Mouse (Mus musculus) limb, embryonic 10.5 days (tissue): ENCODE measurements around the gene Efhd1. TPM values are rescaled to one million over a fixed set of nuclear protein-coding genes. Genes with fewer than 3 reads are reported as not detected.
A peak's percentile ranks its signal among the peaks of the same experiment; 100 is the strongest.

Source experiments
- DNase-seq: peaks from one replicate; pipeline ENCODE4 v3.0.0-alpha.2; 2017; ENCODE audit warnings: low spot score
- H3K27ac ChIP-seq: fragments of 300-500 bp; sonication (generic); 2 replicates; pipeline ENCODE4 v1.5.1; 2016; ENCODE audit warnings: mild to moderate bottlenecking
- H3K27me3 ChIP-seq: fragments of 300-500 bp; sonication (generic); 2 replicates; pipeline ENCODE4 v1.6.1; 2016; ENCODE audit warnings: low read depth, mild to moderate bottlenecking; ENCODE audit not compliant: poor library complexity, severe bottlenecking
- H3K36me3 ChIP-seq: fragments of 300-500 bp; sonication (generic); 2 replicates; pipeline ENCODE4 v1.6.1; 2016; ENCODE audit warnings: mild to moderate bottlenecking, moderate library complexity
- H3K4me1 ChIP-seq: fragments of 300-500 bp; sonication (generic); 2 replicates; pipeline ENCODE4 v1.6.1; 2016
- H3K4me3 ChIP-seq: fragments of 300-500 bp; sonication (generic); 2 replicates; pipeline ENCODE4 v1.5.1; 2016; ENCODE audit warnings: mild to moderate bottlenecking, moderate library complexity
- H3K9me3 ChIP-seq: fragments of 300-500 bp; sonication (generic); replicated peaks from 2 replicates; pipeline ENCODE4 v1.6.1; 2016; ENCODE audit warnings: mild to moderate bottlenecking
- WGBS: fragments of 180-500 bp; shearing (Covaris S2); methylation state at CpG from one replicate; pipeline ENCODE4 v1.1.7; 2016; 5-methylcytosine and 5-hydroxymethylcytosine counted together
- polyA plus RNA-seq: library from polyadenylated mRNA; unstranded; fragments of >200 nt; fragmentation: Nextera tagmentation; extraction: Ambion mirVana; gene quantifications from 2 replicates; pipeline ENCODE4 v1.2.1, GENCODE M21; 2016

The Efhd1 gene
- polyA plus RNA-seq, 1 experiment from 2014 or later = 0.10 TPM

DNA sequence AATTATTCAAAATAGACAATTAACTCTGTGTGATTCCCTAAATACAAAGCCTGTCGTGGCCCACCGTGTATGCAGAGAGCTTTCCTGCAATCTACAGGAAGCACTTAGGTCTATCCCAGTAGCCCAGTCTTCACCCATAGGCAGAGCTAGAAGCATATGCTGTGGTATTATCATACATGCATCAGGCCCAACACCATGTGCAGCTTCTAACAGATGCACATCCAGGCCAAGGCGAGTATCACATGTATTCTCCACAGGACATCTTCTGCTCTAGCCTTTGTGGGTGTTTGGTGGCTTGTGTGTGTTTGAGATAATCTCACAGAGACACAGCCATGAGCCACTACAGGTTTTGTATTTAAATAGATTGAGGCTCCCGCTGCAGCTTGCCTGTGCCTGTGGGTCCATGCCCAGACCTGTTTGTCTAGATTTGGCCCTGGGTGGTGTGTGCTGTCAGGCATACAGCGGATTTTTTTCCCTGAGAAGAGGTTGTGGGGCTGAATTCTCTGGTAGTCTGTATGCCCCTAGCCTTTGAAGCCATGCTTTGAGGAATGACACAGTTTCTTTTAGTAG is 12.0 kb upstream of the Efhd1 start:
- Histone ChIP-seq H3K27me3 (peaks cover 3% of the 10 kb centered on the region; the same call in 1 of the 2 replicates), H3K4me3 (no peak overlapping the region), H3K9me3 (no peaks in the 10 kb centered on the region), H3K4me1 (no peaks in the 10 kb centered on the region), H3K36me3 (no peaks in the 10 kb centered on the region), H3K27ac (no peak overlapping the region)
- 67% methylated on average over 5 of the region's 5 CpGs for WGBS
- DNase-seq = no peak

- H3K27ac ChIP-seq = no peak overlapping the region
- 70% methylated on average over 4 of the region's 4 CpGs for WGBS
- H3K9me3 ChIP-seq = no peaks in the 10 kb centered on the region
- H3K4me3 ChIP-seq = no peak overlapping the region
- no peaks in the 10 kb centered on the region for H3K36me3 ChIP-seq
- H3K4me1 ChIP-seq = peaks cover 6% of the 10 kb centered on the region
- H3K27me3 ChIP-seq = peaks cover 34% of the 10 kb centered on the region
- no peak for DNase-seq
Measured at GRCm38 (mm10) chr1:87255173-87255572, 9.0 kb upstream of the Efhd1 start.

- Histone ChIP-seq H3K36me3 (no peaks in the 10 kb centered on the region), H3K4me3 (no peak overlapping the region), H3K27ac (no peak overlapping the region), H3K27me3 (peaks cover 58% of the 10 kb centered on the region), H3K4me1 (peaks cover 6% of the 10 kb centered on the region), H3K9me3 (no peaks in the 10 kb centered on the region)
- 21% methylated on average over 11 of the region's 11 CpGs for WGBS
- DNase-seq = no peak
Measured at GRCm38 (mm10) chr1:87257691-87258090, 6.5 kb upstream of the Efhd1 start.

DNA sequence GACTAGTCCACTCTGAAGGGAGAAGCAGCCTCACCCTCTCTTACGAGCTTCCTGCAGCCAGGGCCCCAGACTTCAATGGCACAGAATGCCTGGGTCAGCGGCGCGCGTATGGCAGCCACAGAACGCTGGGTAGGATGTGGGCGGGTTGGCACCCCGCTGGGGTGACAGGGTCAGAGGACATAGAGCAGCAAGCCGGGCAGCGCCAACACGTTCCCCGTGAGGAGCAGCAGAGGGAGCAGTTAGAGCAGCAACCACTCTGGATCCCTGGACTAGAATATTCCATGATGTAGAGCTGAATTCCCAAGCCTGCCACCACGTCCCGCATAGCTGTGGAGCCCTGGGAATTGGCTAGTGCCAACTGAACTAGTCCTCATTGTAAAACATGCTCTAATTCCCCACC is 5.7 kb upstream of the Efhd1 start:
- Histone ChIP-seq H3K27me3 (peaks cover 66% of the 10 kb centered on the region), H3K4me3 (no peak overlapping the region), H3K36me3 (no peaks in the 10 kb centered on the region), H3K4me1 (peaks cover 6% of the 10 kb centered on the region), H3K9me3 (no peaks in the 10 kb centered on the region), H3K27ac (no peak overlapping the region)
- DNase-seq = peak; percentile 37
- WGBS = 17% methylated on average over 14 of the region's 14 CpGs

GRCm38 (mm10) chr1:87259316-87259715 is 4.8 kb upstream of the Efhd1 start:
- peaks cover 15% of the 10 kb centered on the region for H3K4me1 ChIP-seq
- no peaks in the 10 kb centered on the region for H3K9me3 ChIP-seq
- H3K27me3 ChIP-seq = peaks cover 74% of the 10 kb centered on the region
- H3K27ac ChIP-seq = no peak overlapping the region
- no peaks in the 10 kb centered on the region for H3K36me3 ChIP-seq
- H3K4me3 ChIP-seq = no peak overlapping the region
- 78% methylated on average over 2 of the region's 2 CpGs for WGBS
- no peak for DNase-seq

- Histone ChIP-seq H3K36me3 (no peaks in the 10 kb centered on the region), H3K27me3 (peaks cover 99% of the 10 kb centered on the region), H3K4me1 (peaks cover 28% of the 10 kb centered on the region), H3K4me3 (no peak overlapping the region), H3K27ac (no peak overlapping the region), H3K9me3 (no peaks in the 10 kb centered on the region)
- DNase-seq = no peak
- WGBS = 4% methylated on average over 9 of the region's 9 CpGs
Measured at GRCm38 (mm10) chr1:87263257-87263656, 906 bp upstream of the Efhd1 start.

DNA sequence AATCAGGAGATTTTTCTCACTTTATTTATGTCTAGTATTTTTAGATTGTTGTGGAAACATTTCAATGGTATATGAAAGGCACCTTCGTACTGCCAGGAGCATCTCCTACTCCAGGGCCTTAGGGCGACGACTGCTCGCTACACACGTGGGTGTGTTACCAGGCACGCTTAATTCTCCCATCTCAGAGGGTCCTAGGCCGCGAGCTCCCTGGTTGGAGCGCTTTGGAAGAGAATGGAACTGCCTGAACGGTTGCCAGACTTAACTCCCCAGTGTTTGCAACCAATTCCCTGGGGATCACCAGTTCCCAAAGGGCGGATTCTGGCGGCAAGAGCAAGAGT is 398 bp upstream of the Efhd1 start:
- H3K27ac ChIP-seq = no peak overlapping the region
- H3K4me1 ChIP-seq = peaks cover 25% of the 10 kb centered on the region
- no peak for DNase-seq
- WGBS = 2% methylated on average over 12 of the region's 12 CpGs
- no peaks in the 10 kb centered on the region for H3K36me3 ChIP-seq
- H3K27me3 ChIP-seq = peaks cover 99% of the 10 kb centered on the region
- peak overlapping the region; percentile 62 for H3K4me3 ChIP-seq
- no peaks in the 10 kb centered on the region for H3K9me3 ChIP-seq

DNA sequence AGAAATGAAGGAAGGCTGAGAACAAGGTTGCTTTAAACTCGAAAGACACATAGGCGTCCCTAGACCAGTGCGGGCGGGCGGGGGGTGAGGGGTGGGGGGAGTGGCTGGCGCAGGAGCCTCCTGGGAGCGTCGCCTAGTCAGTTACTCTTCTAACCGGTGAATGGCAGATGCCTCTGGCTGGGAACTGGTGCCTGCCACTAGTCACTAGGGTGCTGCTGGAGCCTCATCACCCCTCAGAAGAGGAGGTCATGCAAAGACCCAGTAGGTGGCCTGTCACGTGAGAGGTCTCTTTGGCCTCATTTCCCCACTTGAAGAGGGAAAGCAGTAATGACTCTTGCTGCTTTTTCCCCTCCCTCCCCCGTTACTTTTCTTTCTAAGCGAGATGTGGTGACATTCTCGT is 1.0 kb downstream of the Efhd1 start:
- Histone ChIP-seq H3K27ac (no peak overlapping the region), H3K27me3 (peaks cover 97% of the 10 kb centered on the region), H3K4me1 (peaks cover 30% of the 10 kb centered on the region), H3K4me3 (peak overlapping the region; percentile 62), H3K36me3 (no peaks in the 10 kb centered on the region), H3K9me3 (no peaks in the 10 kb centered on the region)
- DNase-seq = peak; percentile 47
- WGBS = under 1% methylated on average over 13 of the region's 13 CpGs

- H3K27me3 ChIP-seq = peaks cover 85% of the 10 kb centered on the region
- H3K4me3 ChIP-seq = no peak overlapping the region
- no peaks in the 10 kb centered on the region for H3K9me3 ChIP-seq
- H3K36me3 ChIP-seq = no peaks in the 10 kb centered on the region
- peaks cover 43% of the 10 kb centered on the region for H3K4me1 ChIP-seq
- no peak overlapping the region for H3K27ac ChIP-seq
- 29% methylated on average over 8 of the region's 8 CpGs for WGBS
- no peak for DNase-seq
Measured at GRCm38 (mm10) chr1:87266296-87267090, 2.3 kb downstream of the Efhd1 start.

DNA sequence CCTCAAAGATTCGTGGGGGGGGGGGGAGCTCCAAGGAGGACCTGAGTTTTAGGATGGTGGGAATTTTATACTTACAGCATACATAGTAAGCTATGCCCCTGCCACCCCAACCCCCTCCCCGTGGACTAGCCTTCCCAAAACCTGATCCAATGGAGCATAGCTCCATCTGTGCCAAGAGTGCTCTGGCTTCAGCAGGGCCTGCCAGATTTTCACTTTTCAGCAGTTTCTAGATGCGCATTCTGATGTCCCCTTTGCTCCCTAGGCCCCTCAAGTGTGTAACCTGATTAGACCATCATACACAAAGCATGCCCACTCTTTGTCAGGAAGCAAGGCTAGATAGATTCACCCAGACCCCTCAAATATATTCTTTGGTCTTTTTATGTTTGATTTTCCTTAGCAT is 6.0 kb downstream of the Efhd1 start:
- Histone ChIP-seq H3K4me1 (peaks cover 29% of the 10 kb centered on the region), H3K4me3 (peak overlapping the region; percentile 34; the same call in 1 of the 2 replicates), H3K27ac (peak overlapping the region; percentile 77), H3K27me3 (peaks cover 48% of the 10 kb centered on the region), H3K9me3 (no peaks in the 10 kb centered on the region), H3K36me3 (no peaks in the 10 kb centered on the region)
- 27% methylated on average over 3 of the region's 3 CpGs for WGBS
- no peak for DNase-seq

DNA sequence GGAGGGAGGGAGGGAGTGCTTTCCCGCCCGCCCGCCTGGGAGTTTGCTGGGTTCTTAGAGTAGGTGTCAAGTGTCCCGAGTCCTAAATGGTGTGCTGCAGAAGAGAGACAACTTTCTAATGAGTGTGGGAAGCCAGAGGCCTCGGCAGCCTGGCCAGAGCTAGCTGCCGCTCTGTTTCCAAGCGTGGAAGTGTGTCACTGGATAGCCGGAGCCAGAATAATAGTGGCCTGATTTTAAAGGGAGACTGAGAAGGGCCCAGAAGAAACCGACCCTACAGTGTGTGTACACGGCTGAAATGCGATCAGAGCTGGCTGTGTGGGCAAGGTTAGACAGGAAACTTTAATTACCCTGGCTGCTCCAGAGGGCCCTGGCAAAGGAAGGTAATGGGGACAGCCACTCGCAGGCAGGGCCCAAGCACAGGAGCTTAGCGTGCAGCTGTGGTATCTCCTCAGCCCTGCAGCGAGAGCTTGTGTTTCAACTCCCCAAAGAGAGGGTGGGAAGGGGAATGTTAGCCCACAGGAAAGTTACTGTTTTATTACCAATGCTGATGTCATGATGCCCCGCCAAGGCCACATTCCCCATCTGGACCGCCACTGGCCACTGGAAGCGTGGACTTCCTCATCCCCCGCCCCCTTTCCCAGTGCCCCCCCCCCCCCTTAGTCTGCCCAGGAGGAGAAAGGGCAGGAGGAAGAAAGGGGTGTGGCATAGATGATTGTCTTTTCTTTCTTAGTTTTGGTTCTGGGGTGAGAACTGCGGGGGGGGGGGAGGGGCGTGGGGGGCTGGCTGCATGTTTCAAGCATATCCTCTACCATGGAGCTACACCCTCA is 6.7 kb downstream of the Efhd1 start:
- DNase-seq = peak; percentile 60
- Histone ChIP-seq H3K27ac (peak overlapping the region; percentile 77), H3K4me1 (peaks cover 23% of the 10 kb centered on the region), H3K36me3 (no peaks in the 10 kb centered on the region), H3K27me3 (peaks cover 41% of the 10 kb centered on the region), H3K4me3 (peak overlapping the region; percentile 34), H3K9me3 (no peaks in the 10 kb centered on the region)
- 2% methylated on average over 19 of the region's 20 CpGs for WGBS

DNA sequence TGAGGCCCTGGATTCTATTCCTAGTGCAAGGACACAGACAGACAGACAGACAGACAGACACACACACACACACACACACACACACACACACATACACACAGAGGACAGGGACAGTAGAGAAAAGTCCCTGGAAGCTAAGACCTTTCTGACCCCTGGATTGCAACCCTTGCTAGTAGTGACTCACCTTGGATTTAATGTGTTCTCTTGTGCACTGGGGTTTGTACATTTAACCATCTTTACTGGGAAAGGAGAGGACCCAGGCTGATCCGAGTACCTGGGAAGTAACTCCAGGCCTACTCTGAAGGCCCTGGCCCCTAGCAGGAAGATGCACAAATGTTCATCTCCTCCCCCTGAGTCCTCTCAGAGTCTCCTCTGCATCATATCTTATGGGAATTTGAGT is 7.4 kb downstream of the Efhd1 start:
- H3K9me3 ChIP-seq = no peaks in the 10 kb centered on the region
- no peaks in the 10 kb centered on the region for H3K36me3 ChIP-seq
- no peak for DNase-seq
- H3K27me3 ChIP-seq = peaks cover 34% of the 10 kb centered on the region
- no peak overlapping the region for H3K4me3 ChIP-seq
- no peak overlapping the region for H3K27ac ChIP-seq
- 69% methylated on average over 1 of the region's 1 CpGs for WGBS
- H3K4me1 ChIP-seq = peaks cover 21% of the 10 kb centered on the region

- H3K27ac ChIP-seq = no peak overlapping the region
- H3K4me1 ChIP-seq = peaks cover 21% of the 10 kb centered on the region
- H3K9me3 ChIP-seq = no peaks in the 10 kb centered on the region
- H3K36me3 ChIP-seq = no peaks in the 10 kb centered on the region
- WGBS = 73% methylated on average over 3 of the region's 3 CpGs
- DNase-seq = no peak
- no peak overlapping the region for H3K4me3 ChIP-seq
- peaks cover 25% of the 10 kb centered on the region for H3K27me3 ChIP-seq
Measured at GRCm38 (mm10) chr1:87272462-87272861, 8.3 kb downstream of the Efhd1 start.
